Mouse (Mus musculus) G1E (cell line): Measurements from ENCODE around the gene Arhgap10.

Experiments
- CTCF ChIP-seq: IDR thresholded peaks from 2 replicates; pipeline ENCODE4 v1.5.1; 2012; ENCODE audit warnings: low read depth, low read length, inconsistent platforms, mixed read lengths
- GATA1 ChIP-seq: IDR thresholded peaks from 2 replicates; pipeline ENCODE4 v1.6.1; 2012; ENCODE audit warnings: borderline replicate concordance, low read length, inconsistent platforms, mixed read lengths
- POLR2AphosphoS5 ChIP-seq: IDR thresholded peaks from 2 replicates; pipeline ENCODE4 v1.6.1; 2012; ENCODE audit warnings: low read depth, low read length, inconsistent platforms; ENCODE audit not compliant: insufficient replicate concordance
- TAL1 ChIP-seq: conservative IDR thresholded peaks from 2 replicates; pipeline ENCODE4 v1.6.1; 2012; ENCODE audit warnings: low read depth, low read length, inconsistent platforms, mixed read lengths

- TF ChIP-seq TAL1: no peak
- no peak for TF ChIP-seq CTCF
- no peak for TF ChIP-seq POLR2AphosphoS5
- TF ChIP-seq GATA1: no peak
Measured at GRCm38 (mm10) chr8:77317771-77318170, 200.0 kb downstream of the Arhgap10 start.
